Mouse (Mus musculus): ENCODE data around the gene Rfc5. TPM values are rescaled to one million over a fixed set of nuclear protein-coding genes. Genes with fewer than 3 reads are reported as not detected.
"Not testable (repeated sequence)": the region's sequence is repeated elsewhere in the genome, so short reads cannot be mapped to it uniquely, and the experiment has no call there.

Gene Rfc5
- total RNA-seq, 1 experiment = 173 TPM

- no peaks in the 10 kb centered on the region for H3K9me3 ChIP-seq (ENCODE audit: control insufficient read depth, insufficient read depth, low read depth, low read length)
- TF ChIP-seq ZC3H11A (IDR thresholded peaks at IDR 0.05; ENCODE audit: borderline replicate concordance, low read depth, low read length) (no peak), CHD2 (IDR thresholded peaks at IDR 0.05; ENCODE audit: low read depth, low read length) (no peak), ZNF384 (IDR thresholded peaks at IDR 0.05; ENCODE audit: low read depth, low read length) (no peak), MAFK (IDR thresholded peaks at IDR 0.05; ENCODE audit: insufficient read depth, low read depth, low read length) (no peak), HCFC1 (IDR thresholded peaks at IDR 0.05; ENCODE audit: borderline replicate concordance, insufficient read depth, low read length) (no peak)
- in situ Hi-C loops (cut with MboI; ENCODE audit: low sequenced_read_pairs in 2 of 2, unreplicated experiment in 2 of 2) = no loop called here
- no peak for DNase-seq (ENCODE audit: low read depth, low spot score)
- 0 out of 2 replicates have a peak, but pooled peaks cover 1% of the 10 kb centered on the region for H3K36me3 ChIP-seq (ENCODE audit: control insufficient read depth, insufficient read depth, low read length, poor library complexity, severe bottlenecking)
- H3K9ac ChIP-seq (ENCODE audit: insufficient read depth, low read depth, low read length, poor library complexity, severe bottlenecking) = 0 out of 2 replicates have a peak overlapping the region, but pooled peaks have one; percentile 80
- H3K4me3 ChIP-seq (ENCODE audit: insufficient read depth in 1 of 2, low read depth in 1 of 2, low read length in 2 of 2, poor library complexity in 1 of 2, severe bottlenecking in 1 of 2) = peak overlapping the region; percentile 78 to 85
- H3K4me1 ChIP-seq (ENCODE audit: control insufficient read depth in 2 of 2, insufficient read depth in 2 of 2, low read length in 2 of 2, poor library complexity in 1 of 2) = peaks cover 0 to 15% of the 10 kb centered on the region in 2 experiments; a peak in 1 of 4 replicates
- H3K27ac ChIP-seq (ENCODE audit: insufficient read depth, low read depth, low read length, poor library complexity, severe bottlenecking) = no peak overlapping the region
Observed at GRCm38 (mm10) chr5:117414611-117415010, 25.8 kb upstream of the Rfc5 start.

- Histone ChIP-seq H3K27ac (ENCODE audit: insufficient read depth, low read depth, low read length, poor library complexity, severe bottlenecking) (peak within 1 kb of the TSS; percentile 11; the same call in 1 of the 2 replicates), H3K4me1 (ENCODE audit: control insufficient read depth in 2 of 2, insufficient read depth in 2 of 2, low read length in 2 of 2, poor library complexity in 1 of 2) (peaks cover 0 to 17% of the 10 kb centered on the region in 2 experiments; a peak in 1 of 4 replicates), H3K36me3 (ENCODE audit: control insufficient read depth, insufficient read depth, low read length, poor library complexity, severe bottlenecking) (peaks cover 1% of the 10 kb centered on the region; the same call in 1 of the 2 replicates), H3K4me3 (ENCODE audit: insufficient read depth in 1 of 2, low read depth in 1 of 2, low read length in 2 of 2, poor library complexity in 1 of 2, severe bottlenecking in 1 of 2) (peak within 1 kb of the TSS; percentile 78 to 85), H3K9ac (ENCODE audit: insufficient read depth, low read depth, low read length, poor library complexity, severe bottlenecking) (peak within 1 kb of the TSS; percentile 80), H3K9me3 (ENCODE audit: control insufficient read depth, insufficient read depth, low read depth, low read length) (no peaks in the 10 kb centered on the region)
- in situ Hi-C loops (cut with MboI; ENCODE audit: low sequenced_read_pairs in 2 of 2, unreplicated experiment in 2 of 2) = no loop called here
- no peak for DNase-seq (ENCODE audit: low read depth, low spot score)
- no peak for TF ChIP-seq HCFC1 (IDR thresholded peaks at IDR 0.05; ENCODE audit: borderline replicate concordance, insufficient read depth, low read length)
- no peak for TF ChIP-seq ZNF384 (IDR thresholded peaks at IDR 0.05; ENCODE audit: low read depth, low read length)
- TF ChIP-seq ZC3H11A (IDR thresholded peaks at IDR 0.05; ENCODE audit: borderline replicate concordance, low read depth, low read length) = no peak
- peak; percentile 95 for TF ChIP-seq CHD2 (IDR thresholded peaks at IDR 0.05; ENCODE audit: low read depth, low read length)
Observed at GRCm38 (mm10) chr5:117413507-117414501, 25.0 kb upstream of the Rfc5 start, which contains the start of gene Ksr2. Gene Ksr2, plus strand, starts transcription at chr5:117414000.

- no peak for DNase-seq (ENCODE audit: low read depth, low spot score)
- Histone ChIP-seq H3K4me3 (ENCODE audit: insufficient read depth in 1 of 2, low read depth in 1 of 2, low read length in 2 of 2, poor library complexity in 1 of 2, severe bottlenecking in 1 of 2) (no peak overlapping the region), H3K9ac (ENCODE audit: insufficient read depth, low read depth, low read length, poor library complexity, severe bottlenecking) (no peak overlapping the region), H3K9me3 (ENCODE audit: control insufficient read depth, insufficient read depth, low read depth, low read length) (no peaks in the 10 kb centered on the region), H3K27ac (ENCODE audit: insufficient read depth, low read depth, low read length, poor library complexity, severe bottlenecking) (no peak overlapping the region), H3K36me3 (ENCODE audit: control insufficient read depth, insufficient read depth, low read length, poor library complexity, severe bottlenecking) (peaks cover 6% of the 10 kb centered on the region; the same call in 1 of the 2 replicates), H3K4me1 (ENCODE audit: control insufficient read depth in 2 of 2, insufficient read depth in 2 of 2, low read length in 2 of 2, poor library complexity in 1 of 2) (peaks cover 0 to 16% of the 10 kb centered on the region in 2 experiments; a peak in 2 of 4 replicates)
- in situ Hi-C loops (cut with MboI; ENCODE audit: low sequenced_read_pairs in 2 of 2, unreplicated experiment in 2 of 2) = no loop called here
- no peak for TF ChIP-seq CHD2 (IDR thresholded peaks at IDR 0.05; ENCODE audit: low read depth, low read length)
- no peak for TF ChIP-seq MAFK (IDR thresholded peaks at IDR 0.05; ENCODE audit: insufficient read depth, low read depth, low read length)
- no peak for TF ChIP-seq HCFC1 (IDR thresholded peaks at IDR 0.05; ENCODE audit: borderline replicate concordance, insufficient read depth, low read length)
- no peak for TF ChIP-seq ZNF384 (IDR thresholded peaks at IDR 0.05; ENCODE audit: low read depth, low read length)
- TF ChIP-seq ZC3H11A (IDR thresholded peaks at IDR 0.05; ENCODE audit: borderline replicate concordance, low read depth, low read length) = no peak
Observed at GRCm38 (mm10) chr5:117409369-117409768, 20.5 kb upstream of the Rfc5 start.

- DNase-seq (ENCODE audit: low read depth, low spot score) = peak; percentile 87
- Histone ChIP-seq H3K4me3 (ENCODE audit: insufficient read depth in 1 of 2, low read depth in 1 of 2, low read length in 2 of 2, poor library complexity in 1 of 2, severe bottlenecking in 1 of 2) (no peak overlapping the region), H3K36me3 (ENCODE audit: control insufficient read depth, insufficient read depth, low read length, poor library complexity, severe bottlenecking) (peaks cover 6% of the 10 kb centered on the region; the same call in 1 of the 2 replicates), H3K9me3 (ENCODE audit: control insufficient read depth, insufficient read depth, low read depth, low read length) (no peaks in the 10 kb centered on the region), H3K4me1 (ENCODE audit: control insufficient read depth in 2 of 2, insufficient read depth in 2 of 2, low read length in 2 of 2, poor library complexity in 1 of 2) (peaks cover 0 to 19% of the 10 kb centered on the region in 2 experiments; a peak in 3 of 4 replicates), H3K27ac (ENCODE audit: insufficient read depth, low read depth, low read length, poor library complexity, severe bottlenecking) (no peak overlapping the region), H3K9ac (ENCODE audit: insufficient read depth, low read depth, low read length, poor library complexity, severe bottlenecking) (no peak overlapping the region)
- in situ Hi-C loops (cut with MboI; ENCODE audit: low sequenced_read_pairs in 2 of 2, unreplicated experiment in 2 of 2) = no loop called here
- TF ChIP-seq CHD2 (IDR thresholded peaks at IDR 0.05; ENCODE audit: low read depth, low read length) (no peak), ZC3H11A (IDR thresholded peaks at IDR 0.05; ENCODE audit: borderline replicate concordance, low read depth, low read length) (peak; percentile 91)
Observed at GRCm38 (mm10) chr5:117408216-117408615, 19.4 kb upstream of the Rfc5 start.

- H3K36me3 ChIP-seq (ENCODE audit: control insufficient read depth, insufficient read depth, low read length, poor library complexity, severe bottlenecking); in situ Hi-C loops (cut with MboI; ENCODE audit: low sequenced_read_pairs in 2 of 2, unreplicated experiment in 2 of 2); DNase-seq (ENCODE audit: low read depth, low spot score); H3K9me3 ChIP-seq (ENCODE audit: control insufficient read depth, insufficient read depth, low read depth, low read length); H3K27ac ChIP-seq (ENCODE audit: insufficient read depth, low read depth, low read length, poor library complexity, severe bottlenecking); H3K9ac ChIP-seq (ENCODE audit: insufficient read depth, low read depth, low read length, poor library complexity, severe bottlenecking): not testable (repeated sequence)
- Histone ChIP-seq H3K4me1 (ENCODE audit: control insufficient read depth in 2 of 2, insufficient read depth in 2 of 2, low read length in 2 of 2, poor library complexity in 1 of 2) (peaks cover 8 to 21% of the 10 kb centered on the region in 2 experiments), H3K4me3 (ENCODE audit: insufficient read depth in 1 of 2, low read depth in 1 of 2, low read length in 2 of 2, poor library complexity in 1 of 2, severe bottlenecking in 1 of 2) (peak overlapping the region in 1 of 2 experiments; percentile 22; a peak in 1 of 4 replicates)
Observed at GRCm38 (mm10) chr5:117404671-117405070, 15.8 kb upstream of the Rfc5 start.
